Mouse (Mus musculus) lung, adult 2 months (tissue): ENCODE data around the gene Ntm.

Experiments
- CTCF ChIP-seq: fragments of 200-500 bp; IDR thresholded peaks from 2 replicates; pipeline ENCODE4 v1.5.1; 2011; ENCODE audit warnings: mild to moderate bottlenecking, low read length, control low read depth; ENCODE audit not compliant: insufficient read depth
- POLR2A ChIP-seq: fragments of 200-500 bp; IDR thresholded peaks from 2 replicates; pipeline ENCODE4 v1.6.1; 2011; ENCODE audit warnings: low read depth, mild to moderate bottlenecking, control low read depth, low read length, borderline replicate concordance; ENCODE audit errors: extremely low read depth

GRCm38 (mm10) chr9:29011476-29011875, 951.5 kb downstream of the Ntm start:
- TF ChIP-seq CTCF: no peak
- no peak for TF ChIP-seq POLR2A
